Mouse (Mus musculus) neural tube, embryonic 12.5 days (tissue): ENCODE results near the gene Ankle1. TPM values are rescaled to one million over a fixed set of nuclear protein-coding genes. Genes with fewer than 3 reads are reported as not detected.

Experiments used
- ATAC-seq: fragments of 200-750 bp; cut with Nextera tagmentation; 2 replicates; pipeline ENCODE4 v1.8.0; 2017; ENCODE audit warnings: low read depth, mild to moderate bottlenecking, moderate TSS enrichment, moderate library complexity; ENCODE audit not compliant: low FRiP score
- H3K27ac ChIP-seq: fragments of 300-500 bp; sonication (generic); 2 replicates; pipeline ENCODE4 v1.5.1; 2016
- H3K27me3 ChIP-seq: fragments of 300-500 bp; sonication (generic); replicated peaks from 2 replicates; pipeline ENCODE4 v1.6.1; 2016; ENCODE audit warnings: mild to moderate bottlenecking
- H3K36me3 ChIP-seq: fragments of 300-500 bp; sonication (generic); 2 replicates; pipeline ENCODE4 v1.6.1; 2016; ENCODE audit warnings: mild to moderate bottlenecking
- H3K4me1 ChIP-seq: fragments of 300-500 bp; sonication (generic); 2 replicates; pipeline ENCODE4 v1.6.1; 2016
- H3K4me2 ChIP-seq: fragments of 300-500 bp; sonication (generic); replicated peaks from 2 replicates; pipeline ENCODE4 v1.6.1; 2016; ENCODE audit warnings: mild to moderate bottlenecking
- H3K4me3 ChIP-seq: fragments of 300-500 bp; sonication (generic); 2 replicates; pipeline ENCODE4 v1.5.1; 2016
- H3K9ac ChIP-seq: fragments of 300-500 bp; sonication (generic); 2 replicates; pipeline ENCODE4 v1.6.1; 2016; ENCODE audit warnings: mild to moderate bottlenecking
- H3K9me3 ChIP-seq: fragments of 300-500 bp; sonication (generic); 2 replicates; pipeline ENCODE4 v1.6.1; 2016; ENCODE audit warnings: mild to moderate bottlenecking
- WGBS: fragments of 180-500 bp; shearing (Covaris S2); methylation state at CpG from one replicate; pipeline ENCODE4 v1.1.7; 2016; 5-methylcytosine and 5-hydroxymethylcytosine counted together
- polyA plus RNA-seq: library from polyadenylated mRNA; unstranded; fragments of >200 nt; fragmentation: Nextera tagmentation; extraction: Ambion mirVana; gene quantifications from 2 replicates; pipeline ENCODE4 v1.2.1, GENCODE M21; 2016

Ankle1 gene
- polyA plus RNA-seq, 1 experiment from 2014 or later, result 26.6 TPM

DNA sequence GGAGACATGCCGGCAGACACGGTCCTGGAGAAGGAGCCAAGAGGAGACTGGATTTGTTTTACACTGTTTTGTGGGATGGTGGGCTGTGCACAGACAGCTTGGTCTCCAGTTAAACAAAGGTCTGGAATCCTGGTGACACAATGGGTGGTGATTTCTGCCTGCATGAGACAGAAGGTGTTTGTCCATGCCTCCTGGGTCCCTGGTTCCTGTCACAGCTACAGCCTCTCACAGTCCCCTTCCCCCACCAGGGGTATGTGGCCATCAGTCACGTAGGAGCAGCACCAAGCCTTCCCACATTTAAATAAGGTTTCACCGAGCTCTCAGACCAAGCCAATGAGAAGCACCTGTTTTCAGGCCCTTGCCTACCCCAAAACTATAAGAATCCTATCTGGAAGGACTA lies 45.5 kb downstream of the Ankle1 start:
- no peaks in the 10 kb centered on the region for H3K27me3 ChIP-seq
- ATAC-seq, result no peak
- H3K9me3 ChIP-seq, result no peaks in the 10 kb centered on the region
- WGBS, result 65% methylated on average over 4 of the region's 4 CpGs
- H3K4me3 ChIP-seq, result no peak overlapping the region
- no peak overlapping the region for H3K27ac ChIP-seq
- H3K36me3 ChIP-seq, result no peaks in the 10 kb centered on the region; the same call in 1 of the 2 replicates
- H3K4me2 ChIP-seq, result no peak overlapping the region
- H3K4me1 ChIP-seq, result no peaks in the 10 kb centered on the region
- no peak overlapping the region for H3K9ac ChIP-seq

DNA sequence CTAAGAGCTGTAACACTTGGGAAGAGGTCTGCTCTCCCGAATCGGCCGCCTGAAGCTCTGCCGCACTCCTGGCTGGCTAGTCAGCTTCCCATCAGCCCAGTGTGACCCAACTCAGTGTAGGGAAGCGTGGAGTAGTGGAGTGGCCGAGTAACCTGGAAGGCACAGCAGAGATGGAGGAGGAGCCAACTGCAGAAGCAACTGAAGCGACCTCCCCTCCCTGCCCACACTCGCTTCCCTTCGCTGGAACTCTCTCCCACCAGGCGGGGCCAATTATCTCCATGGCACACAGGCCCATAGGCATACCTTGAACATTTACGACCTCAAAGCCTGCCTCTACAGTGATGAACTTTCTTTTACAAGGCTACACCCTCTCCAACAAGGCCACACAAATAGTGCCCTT lies 46.0 kb downstream of the Ankle1 start:
- Histone ChIP-seq H3K4me3 (no peak overlapping the region), H3K27ac (no peak overlapping the region), H3K9ac (no peak overlapping the region), H3K4me2 (no peak overlapping the region), H3K9me3 (no peaks in the 10 kb centered on the region), H3K27me3 (no peaks in the 10 kb centered on the region), H3K36me3 (peaks cover 3% of the 10 kb centered on the region), H3K4me1 (no peaks in the 10 kb centered on the region)
- no peak for ATAC-seq
- 44% methylated on average over 11 of the region's 11 CpGs for WGBS

DNA sequence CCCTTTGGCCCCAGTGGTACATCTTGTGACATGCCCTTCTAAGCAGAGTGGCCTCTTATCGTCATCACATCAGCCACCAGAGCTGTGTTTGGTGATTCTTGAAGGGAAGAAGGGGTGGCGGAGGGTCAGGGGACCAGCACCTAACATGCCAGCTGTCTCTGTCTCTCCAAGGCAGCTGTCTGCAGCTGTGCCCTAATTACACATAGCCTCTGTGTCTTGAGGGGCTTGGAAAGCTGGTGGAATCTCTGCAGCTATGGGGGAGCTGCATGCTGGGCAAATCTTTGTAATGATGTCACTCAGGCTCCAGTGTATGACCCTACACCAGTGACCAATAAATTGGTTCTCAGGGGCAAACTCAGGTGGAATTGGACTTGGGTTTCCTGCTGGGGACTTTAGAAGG lies 46.9 kb downstream of the Ankle1 start:
- H3K27ac ChIP-seq, result no peak overlapping the region
- H3K27me3 ChIP-seq, result no peaks in the 10 kb centered on the region
- no peaks in the 10 kb centered on the region for H3K9me3 ChIP-seq
- 77% methylated on average over 2 of the region's 2 CpGs for WGBS
- H3K4me3 ChIP-seq, result no peak overlapping the region
- H3K4me2 ChIP-seq, result no peak overlapping the region
- ATAC-seq, result no peak
- H3K9ac ChIP-seq, result no peak overlapping the region
- no peaks in the 10 kb centered on the region for H3K4me1 ChIP-seq
- peaks cover 12% of the 10 kb centered on the region for H3K36me3 ChIP-seq

DNA sequence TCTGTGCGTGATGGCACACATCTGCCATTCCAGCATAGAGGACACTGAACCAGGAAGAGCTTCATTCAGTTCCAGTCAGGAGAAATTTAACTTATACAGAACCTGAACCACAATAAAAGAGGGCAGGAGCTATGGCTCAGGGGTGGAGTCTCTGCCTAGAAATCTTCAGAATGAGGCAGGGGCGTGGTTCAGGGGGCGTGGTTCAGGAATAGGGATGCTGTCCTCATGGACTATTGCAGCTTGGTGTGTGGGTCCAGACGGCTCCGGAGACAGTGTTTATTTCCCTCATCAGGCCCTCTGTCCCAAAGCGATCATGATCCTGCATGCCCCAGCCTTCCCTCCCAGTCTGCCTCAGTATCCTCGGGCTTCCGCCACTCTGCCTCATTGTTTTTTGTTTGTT lies 48.9 kb downstream of the Ankle1 start:
- H3K36me3 ChIP-seq, result peaks cover 31% of the 10 kb centered on the region
- H3K27me3 ChIP-seq, result no peaks in the 10 kb centered on the region
- no peak overlapping the region for H3K4me2 ChIP-seq
- 77% methylated on average over 8 of the region's 8 CpGs for WGBS
- no peaks in the 10 kb centered on the region for H3K9me3 ChIP-seq
- H3K4me3 ChIP-seq, result no peak overlapping the region
- no peak overlapping the region for H3K27ac ChIP-seq
- no peak overlapping the region for H3K9ac ChIP-seq
- no peaks in the 10 kb centered on the region; the same call in 1 of the 2 replicates for H3K4me1 ChIP-seq
- no peak for ATAC-seq

DNA sequence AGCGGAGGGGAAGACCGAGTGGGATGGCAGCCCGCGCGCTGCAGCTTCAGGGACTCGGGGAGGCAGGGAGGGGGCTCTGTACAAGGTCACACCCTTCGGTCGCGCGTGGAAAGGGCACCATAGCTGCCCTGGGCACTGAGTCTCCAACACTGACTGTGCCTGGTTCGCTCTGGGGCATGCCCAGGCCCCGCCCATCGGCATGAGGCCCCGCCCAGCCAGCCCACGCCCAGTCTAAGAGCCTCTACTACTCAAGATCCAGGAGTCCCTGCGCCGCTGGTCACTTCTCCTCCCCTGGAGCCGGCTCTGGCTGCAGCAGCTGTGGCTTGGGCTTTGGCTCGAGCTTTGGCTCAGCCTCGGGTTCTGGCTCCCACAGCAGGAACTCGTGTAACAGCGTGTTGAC lies 51.1 kb downstream of the Ankle1 start:
- WGBS, result 40% methylated on average over 22 of the region's 22 CpGs
- Histone ChIP-seq H3K36me3 (peaks cover 46% of the 10 kb centered on the region), H3K27ac (no peak overlapping the region), H3K4me2 (no peak overlapping the region), H3K4me1 (peaks cover 9% of the 10 kb centered on the region), H3K4me3 (no peak overlapping the region), H3K27me3 (no peaks in the 10 kb centered on the region), H3K9ac (no peak overlapping the region), H3K9me3 (no peaks in the 10 kb centered on the region)
- no peak for ATAC-seq

DNA sequence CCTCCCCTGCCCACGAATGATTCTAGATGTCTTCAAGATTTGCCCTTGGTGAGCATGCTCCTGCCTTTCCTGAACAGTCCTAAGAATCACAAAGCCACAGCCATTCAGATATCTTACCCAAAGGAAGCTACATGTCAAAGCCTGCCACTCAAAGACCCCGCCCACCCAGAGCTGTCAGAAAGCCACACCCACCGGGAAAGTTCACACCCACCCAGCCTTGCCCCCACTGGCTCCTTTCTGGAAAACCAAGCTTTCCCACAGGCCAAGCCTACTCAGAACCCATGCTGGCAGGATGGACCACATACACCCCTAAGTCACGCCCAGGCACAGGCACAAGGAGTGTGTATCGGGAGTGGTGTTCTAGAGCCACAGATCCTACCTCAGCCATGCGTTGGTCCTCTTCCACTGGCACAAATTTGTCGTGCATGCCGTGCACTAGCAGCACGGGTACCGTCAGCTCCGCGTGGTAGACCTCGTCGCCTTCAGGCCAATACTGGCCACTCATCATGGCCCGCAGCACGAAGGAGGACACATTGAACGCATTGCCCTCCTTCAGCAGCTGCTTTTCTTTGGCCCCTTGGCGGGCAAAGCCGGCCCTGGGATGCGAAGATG lies 52.0 kb downstream of the Ankle1 start:
- H3K27me3 ChIP-seq, result no peaks in the 10 kb centered on the region
- peaks cover 17% of the 10 kb centered on the region for H3K4me1 ChIP-seq
- no peak overlapping the region for H3K4me3 ChIP-seq
- 83% methylated on average over 20 of the region's 20 CpGs for WGBS
- peaks cover 46% of the 10 kb centered on the region for H3K36me3 ChIP-seq
- H3K9ac ChIP-seq, result no peak overlapping the region
- H3K9me3 ChIP-seq, result no peaks in the 10 kb centered on the region
- no peak overlapping the region for H3K4me2 ChIP-seq
- H3K27ac ChIP-seq, result no peak overlapping the region
- ATAC-seq, result no peak

Other genes starting within 250 kb of the Ankle1 start
- gene Myo9b, start 133.3 kb upstream of the Ankle1 start, polyA plus RNA-seq, result 18.9 and 22.5 TPM in 2 replicates
- gene Haus8, start 133.1 kb upstream of the Ankle1 start, polyA plus RNA-seq, result 51.5 and 52.3 TPM in 2 replicates
- gene Use1, start 39.2 kb upstream of the Ankle1 start, polyA plus RNA-seq, result 82.8 and 91.6 TPM in 2 replicates
- 5.3 and 5.7 TPM in 2 replicates for gene Ocel1, start 34.7 kb upstream of the Ankle1 start, polyA plus RNA-seq
- gene Nr2f6, start 24.1 kb upstream of the Ankle1 start, polyA plus RNA-seq, result 61.5 and 67.0 TPM in 2 replicates
- gene Ushbp1, start 10.2 kb upstream of the Ankle1 start, polyA plus RNA-seq, result 6.0 and 6.8 TPM in 2 replicates
- 95.6 and 100 TPM in 2 replicates for gene Babam1, start 9.1 kb upstream of the Ankle1 start, polyA plus RNA-seq
- 121 and 128 TPM in 2 replicates for gene Abhd8, start 57.6 kb downstream of the Ankle1 start, polyA plus RNA-seq
- gene Mrpl34, start 58.9 kb downstream of the Ankle1 start, polyA plus RNA-seq, result 234 and 246 TPM in 2 replicates
- 189 and 194 TPM in 2 replicates for gene Dda1, start 63.2 kb downstream of the Ankle1 start, polyA plus RNA-seq
- 19.7 and 23.7 TPM in 2 replicates for gene Ano8, start 80.0 kb downstream of the Ankle1 start, polyA plus RNA-seq
- 13.6 and 16.3 TPM in 2 replicates for gene Gtpbp3, start 82.1 kb downstream of the Ankle1 start, polyA plus RNA-seq
- gene Plvap, start 105.7 kb downstream of the Ankle1 start, polyA plus RNA-seq, result 41.7 and 48.7 TPM in 2 replicates
- 0.10 and 0.24 TPM in 2 replicates for gene Ccdc194, start 119.7 kb downstream of the Ankle1 start, polyA plus RNA-seq
- gene Bst2, start 131.4 kb downstream of the Ankle1 start, polyA plus RNA-seq, result 13.8 and 16.4 TPM in 2 replicates
- 62.6 and 65.8 TPM in 2 replicates for gene Mvb12a, start 136.9 kb downstream of the Ankle1 start, polyA plus RNA-seq
- 0.11 and 0.13 TPM in 2 replicates for gene Tmem221, start 152.9 kb downstream of the Ankle1 start, polyA plus RNA-seq
- gene Nxnl1, start 160.6 kb downstream of the Ankle1 start, polyA plus RNA-seq, result not detected in 2 replicates
- 46.1 and 46.5 TPM in 2 replicates for gene Slc27a1, start 162.9 kb downstream of the Ankle1 start, polyA plus RNA-seq
- 198 and 217 TPM in 2 replicates for gene Pgls, start 186.2 kb downstream of the Ankle1 start, polyA plus RNA-seq
- gene Fam129c, start 191.6 kb downstream of the Ankle1 start, polyA plus RNA-seq, result 4.9 and 6.1 TPM in 2 replicates
- gene Colgalt1, start 205.0 kb downstream of the Ankle1 start, polyA plus RNA-seq, result 60.9 and 67.2 TPM in 2 replicates